ENCODE assay signal across 8 mouse cellular contexts in the genomic region with DNA sequence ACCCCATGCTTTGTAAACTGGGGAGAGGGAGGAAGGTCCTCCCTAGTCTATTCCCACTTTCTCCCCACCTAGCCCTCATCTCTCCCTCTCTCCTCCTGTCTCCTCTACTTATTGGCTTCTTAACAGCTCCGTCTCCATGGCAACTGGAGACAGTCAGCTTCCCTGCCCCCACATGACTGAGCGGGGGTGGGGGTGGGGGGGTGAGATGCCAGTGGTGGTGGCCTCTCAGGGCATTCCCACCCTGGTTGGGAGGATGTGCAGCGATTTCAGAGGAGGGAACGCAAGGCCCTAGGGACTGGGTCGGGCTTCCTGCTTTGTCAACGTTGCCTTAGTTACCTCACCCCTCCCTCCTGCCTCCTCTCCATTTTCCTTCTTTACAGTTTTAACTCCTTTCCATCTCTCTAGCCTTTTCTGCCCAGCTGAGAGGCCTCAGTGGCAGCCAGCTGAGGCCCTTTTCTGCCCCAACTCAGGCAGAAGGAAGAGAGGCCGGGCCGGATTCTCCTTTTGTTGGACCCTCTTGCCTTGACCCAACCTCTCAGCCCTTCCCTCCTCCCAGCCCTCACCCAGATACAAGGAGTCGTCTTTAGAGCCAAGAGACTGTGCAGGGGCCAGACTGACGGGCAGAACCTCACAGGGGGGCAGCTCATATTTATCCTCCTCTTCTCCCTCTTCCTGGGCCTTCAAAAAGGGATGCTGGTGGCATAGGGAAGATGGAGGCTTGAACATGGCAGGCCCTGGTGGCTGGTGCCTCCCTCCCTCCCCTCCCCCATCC. TPM values are rescaled to one million over a fixed set of nuclear protein-coding genes. Genes with fewer than 3 reads are reported as not detected.
DNase-seq lines count a peak whose midpoint lies in the region; ATAC-seq lines count a peak whose summit lies in the region.

No protein-coding gene starts in this region.

- H3K4me1 ChIP-seq in hindbrain, embryonic 15.5 days (replicated peaks) = peaks cover 32% of the 10 kb centered on the region

- peak overlapping the region; percentile 45 for H3K4me2 ChIP-seq in hindbrain, embryonic 15.5 days

- peak overlapping the region; percentile 92 for H3K27ac ChIP-seq in hindbrain, embryonic 15.5 days (replicated peaks)

- 1% methylated on average over 10 of the region's 10 CpGs for WGBS in hindbrain, embryonic 15.5 days

- H3K27me3 ChIP-seq in hindbrain, embryonic 15.5 days = no peaks in the 10 kb centered on the region

- peak overlapping the region; percentile 13; the same call in 1 of the 2 replicates for H3K4me3 ChIP-seq in hindbrain, embryonic 15.5 days

- no peaks in the 10 kb centered on the region for H3K36me3 ChIP-seq in hindbrain, embryonic 15.5 days

- H3K9me3 ChIP-seq in hindbrain, embryonic 15.5 days = no peaks in the 10 kb centered on the region

- DNase-seq in 3T3-L1 (ENCODE audit: low read depth, low spot score) = peak; percentile 89
- DNase-seq in NIH3T3 (ENCODE audit: low read depth) = peak; percentile 94
- peak; percentile 33 for DNase-seq in forelimb bud, embryonic 11.5 days (ENCODE audit: low read depth, low spot score)
- peak; percentile 64 for DNase-seq in lung, postnatal 10 days
- peak; percentile 45 for DNase-seq in right cerebral cortex, postnatal 25 days
- no peak for DNase-seq in cerebellum, postnatal 36 days

- ATAC-seq in hindbrain, embryonic 15.5 days (ENCODE audit: low FRiP score, low read depth) = peak; percentile 92
- ATAC-seq in erythroid progenitor cell, adult 5-6 weeks (replicated peaks; ENCODE audit: low FRiP score, poor library complexity, severe bottlenecking) = no peak

- H3K9ac ChIP-seq in hindbrain, embryonic 15.5 days = no peak overlapping the region

RNA-seq across cellular contexts. Expression of a gene that starts 1.4 kb away (rescaled TPM):
- 0.26 and 0.63 TPM in 2 replicates for polyA plus RNA-seq in hindbrain, embryonic 15.5 days (2015; fragmentation: Nextera tagmentation; extraction: Ambion mirVana)
- not detected in 2 replicates for total RNA-seq in erythroid progenitor cell, adult 5-6 weeks (2015; ENCODE audit: low replicate concordance)
- total RNA-seq in erythroid progenitor cell, adult 5-6 weeks (2017; ENCODE audit: low replicate concordance) = not detected in 2 replicates

RNA-seq across cellular contexts. Expression of a gene that starts 24.1 kb away (rescaled TPM):
- 8.0 and 9.3 TPM in 2 replicates for polyA plus RNA-seq in hindbrain, embryonic 15.5 days (2015; fragmentation: Nextera tagmentation; extraction: Ambion mirVana)
- total RNA-seq in erythroid progenitor cell, adult 5-6 weeks (2015; ENCODE audit: low replicate concordance) = 9.0 and 15.5 TPM in 2 replicates
- total RNA-seq in erythroid progenitor cell, adult 5-6 weeks (2017; ENCODE audit: low replicate concordance) = 12.6 and 28.6 TPM in 2 replicates

Comparison
In these comparisons a context has a peak if more than half of its experiments do, and no peak if none do; other contexts are left out.
1. DNase-seq: peak in 3T3-L1 (single experiment), NIH3T3 (single experiment), forelimb bud, embryonic 11.5 days (single experiment), lung, postnatal 10 days (single experiment) and right cerebral cortex, postnatal 25 days (single experiment); none in cerebellum, postnatal 36 days (0 of 2).